Mouse (Mus musculus) neural tube, embryonic 15.5 days (tissue): ENCODE measurements around the gene Tubgcp3. TPM values are rescaled to one million over a fixed set of nuclear protein-coding genes. Genes with fewer than 3 reads are reported as not detected.
"Not testable (repeated sequence)": the region's sequence is repeated elsewhere in the genome, so short reads cannot be mapped to it uniquely, and the experiment has no call there.

ENCODE experiments used
- ATAC-seq: fragments of 200-750 bp; cut with Nextera tagmentation; 2 replicates; pipeline ENCODE4 v1.8.0; 2017; ENCODE audit warnings: mild to moderate bottlenecking, moderate TSS enrichment, moderate library complexity; ENCODE audit not compliant: low FRiP score
- H3K27ac ChIP-seq: fragments of 300-500 bp; sonication (generic); replicated peaks from 2 replicates; pipeline ENCODE4 v1.5.1; 2015; ENCODE audit warnings: mild to moderate bottlenecking, inconsistent platforms
- H3K27me3 ChIP-seq: fragments of 300-500 bp; sonication (generic); replicated peaks from 2 replicates; pipeline ENCODE4 v1.6.1; 2015; ENCODE audit warnings: inconsistent platforms
- H3K36me3 ChIP-seq: fragments of 300-500 bp; sonication (generic); 2 replicates; pipeline ENCODE4 v1.6.1; 2015; ENCODE audit warnings: inconsistent platforms
- H3K4me1 ChIP-seq: fragments of 300-500 bp; sonication (generic); 2 replicates; pipeline ENCODE4 v1.6.1; 2015; ENCODE audit warnings: inconsistent platforms
- H3K4me2 ChIP-seq: fragments of 300-500 bp; sonication (generic); 2 replicates; pipeline ENCODE4 v1.6.1; 2015; ENCODE audit warnings: inconsistent platforms, mild to moderate bottlenecking, moderate library complexity
- H3K4me3 ChIP-seq: fragments of 300-500 bp; sonication (generic); replicated peaks from 2 replicates; pipeline ENCODE4 v1.5.1; 2015; ENCODE audit warnings: mild to moderate bottlenecking, inconsistent platforms
- H3K9ac ChIP-seq: fragments of 300-500 bp; sonication (generic); replicated peaks from 2 replicates; pipeline ENCODE4 v1.6.1; 2015; ENCODE audit warnings: mild to moderate bottlenecking, inconsistent platforms
- H3K9me3 ChIP-seq: fragments of 300-500 bp; sonication (generic); replicated peaks from 2 replicates; pipeline ENCODE4 v1.6.1; 2016; ENCODE audit warnings: inconsistent platforms
- WGBS: fragments of 180-500 bp; shearing (Covaris S2); methylation state at CpG from one replicate; pipeline ENCODE4 v1.1.7; 2015; ENCODE audit warnings: mixed read lengths; 5-methylcytosine and 5-hydroxymethylcytosine counted together
- polyA plus RNA-seq: library from polyadenylated mRNA; unstranded; fragments of >200 nt; fragmentation: Nextera tagmentation; extraction: Ambion mirVana; gene quantifications from 2 replicates; pipeline ENCODE4 v1.2.1, GENCODE M21; 2015

Gene Tubgcp3
- polyA plus RNA-seq, 1 experiment from 2014 or later = 34.7 TPM

GRCm38 (mm10) chr8:12668832-12669231 lies 3.2 kb downstream of the Tubgcp3 start:
- H3K4me3 ChIP-seq = no peak overlapping the region
- no peak overlapping the region for H3K4me2 ChIP-seq
- H3K27me3 ChIP-seq = no peaks in the 10 kb centered on the region
- no peak overlapping the region for H3K27ac ChIP-seq
- H3K9ac ChIP-seq = no peak overlapping the region
- no peak for ATAC-seq
- H3K4me1 ChIP-seq = peaks cover 22% of the 10 kb centered on the region
- no peaks in the 10 kb centered on the region for H3K9me3 ChIP-seq
- no peaks in the 10 kb centered on the region for H3K36me3 ChIP-seq
- 86% methylated on average over 6 of the region's 6 CpGs for WGBS

- WGBS = 88% methylated on average over 3 of the region's 3 CpGs
- H3K36me3 ChIP-seq, H3K9me3 ChIP-seq, H3K27me3 ChIP-seq, H3K27ac ChIP-seq, ATAC-seq, H3K4me3 ChIP-seq, H3K9ac ChIP-seq, H3K4me2 ChIP-seq: not testable (repeated sequence)
- H3K4me1 ChIP-seq = peaks cover 12% of the 10 kb centered on the region
Measured at GRCm38 (mm10) chr8:12666530-12666929, 5.5 kb downstream of the Tubgcp3 start.

- Histone ChIP-seq H3K36me3 (peaks cover 24% of the 10 kb centered on the region), H3K9ac (no peak overlapping the region), H3K4me3 (no peak overlapping the region), H3K27me3 (no peaks in the 10 kb centered on the region), H3K9me3 (no peaks in the 10 kb centered on the region), H3K4me2 (no peak overlapping the region), H3K27ac (no peak overlapping the region), H3K4me1 (no peaks in the 10 kb centered on the region)
- 86% methylated on average over 5 of the region's 5 CpGs for WGBS
- no peak for ATAC-seq
Measured at GRCm38 (mm10) chr8:12663105-12663456, 9.0 kb downstream of the Tubgcp3 start.

- 92% methylated on average over 4 of the region's 4 CpGs for WGBS
- no peak overlapping the region for H3K27ac ChIP-seq
- H3K27me3 ChIP-seq = no peaks in the 10 kb centered on the region
- H3K4me3 ChIP-seq = no peak overlapping the region
- no peaks in the 10 kb centered on the region for H3K9me3 ChIP-seq
- no peak overlapping the region for H3K9ac ChIP-seq
- peaks cover 25% of the 10 kb centered on the region for H3K36me3 ChIP-seq
- no peak overlapping the region for H3K4me2 ChIP-seq
- no peak for ATAC-seq
- no peaks in the 10 kb centered on the region for H3K4me1 ChIP-seq
Measured at GRCm38 (mm10) chr8:12662375-12663104, 9.5 kb downstream of the Tubgcp3 start.

GRCm38 (mm10) chr8:12657411-12657810 lies 14.6 kb downstream of the Tubgcp3 start:
- H3K9me3 ChIP-seq = no peaks in the 10 kb centered on the region
- 94% methylated on average over 16 of the region's 16 CpGs for WGBS
- H3K4me2 ChIP-seq = no peak overlapping the region
- no peaks in the 10 kb centered on the region for H3K4me1 ChIP-seq
- no peak overlapping the region for H3K9ac ChIP-seq
- no peak for ATAC-seq
- peaks cover 76% of the 10 kb centered on the region for H3K36me3 ChIP-seq
- H3K4me3 ChIP-seq = no peak overlapping the region
- H3K27ac ChIP-seq = no peak overlapping the region
- no peaks in the 10 kb centered on the region for H3K27me3 ChIP-seq

GRCm38 (mm10) chr8:12651246-12651645 lies 20.8 kb downstream of the Tubgcp3 start:
- Histone ChIP-seq H3K4me3 (no peak overlapping the region), H3K27me3 (no peaks in the 10 kb centered on the region), H3K9me3 (no peaks in the 10 kb centered on the region), H3K4me1 (no peaks in the 10 kb centered on the region), H3K9ac (no peak overlapping the region), H3K4me2 (no peak overlapping the region), H3K36me3 (peaks cover 77% of the 10 kb centered on the region), H3K27ac (no peak overlapping the region)
- no peak for ATAC-seq
- 82% methylated on average over 4 of the region's 4 CpGs for WGBS

GRCm38 (mm10) chr8:12650495-12650894 lies 21.6 kb downstream of the Tubgcp3 start:
- peaks cover 71% of the 10 kb centered on the region for H3K36me3 ChIP-seq

GRCm38 (mm10) chr8:12648951-12649350 lies 23.1 kb downstream of the Tubgcp3 start:
- peaks cover 64% of the 10 kb centered on the region for H3K36me3 ChIP-seq
- no peaks in the 10 kb centered on the region for H3K4me1 ChIP-seq
- no peak overlapping the region for H3K4me2 ChIP-seq

More at GRCm38 (mm10) chr8:12650495-12650894, 21.6 kb downstream of the Tubgcp3 start:
- Histone ChIP-seq H3K27ac (no peak overlapping the region), H3K4me3 (no peak overlapping the region), H3K4me2 (no peak overlapping the region), H3K9ac (no peak overlapping the region), H3K27me3 (no peaks in the 10 kb centered on the region), H3K4me1 (no peaks in the 10 kb centered on the region), H3K9me3 (no peaks in the 10 kb centered on the region)
- WGBS = 31% methylated on average over 4 of the region's 4 CpGs
- no peak for ATAC-seq

GRCm38 (mm10) chr8:12646536-12646935 lies 25.5 kb downstream of the Tubgcp3 start:
- H3K4me3 ChIP-seq = no peak overlapping the region
- peaks cover 49% of the 10 kb centered on the region for H3K36me3 ChIP-seq
- H3K9me3 ChIP-seq = no peaks in the 10 kb centered on the region
- no peaks in the 10 kb centered on the region for H3K27me3 ChIP-seq
- ATAC-seq = no peak
- H3K27ac ChIP-seq = no peak overlapping the region
- 49% methylated on average over 4 of the region's 4 CpGs for WGBS
- no peaks in the 10 kb centered on the region for H3K4me1 ChIP-seq
- H3K4me2 ChIP-seq = no peak overlapping the region
- H3K9ac ChIP-seq = no peak overlapping the region

More at GRCm38 (mm10) chr8:12648951-12649350, 23.1 kb downstream of the Tubgcp3 start:
- H3K27me3 ChIP-seq = no peaks in the 10 kb centered on the region
- H3K4me3 ChIP-seq = no peak overlapping the region
- H3K9me3 ChIP-seq = no peaks in the 10 kb centered on the region
- ATAC-seq = no peak
- no peak overlapping the region for H3K27ac ChIP-seq
- H3K9ac ChIP-seq = no peak overlapping the region
- 90% methylated on average over 4 of the region's 4 CpGs for WGBS

GRCm38 (mm10) chr8:12644894-12645293 lies 27.2 kb downstream of the Tubgcp3 start:
- no peak for ATAC-seq
- no peak overlapping the region for H3K27ac ChIP-seq
- no peaks in the 10 kb centered on the region for H3K4me1 ChIP-seq
- H3K4me2 ChIP-seq = no peak overlapping the region
- no peaks in the 10 kb centered on the region for H3K27me3 ChIP-seq
- peaks cover 55% of the 10 kb centered on the region for H3K36me3 ChIP-seq
- WGBS = 57% methylated on average over 7 of the region's 7 CpGs
- no peaks in the 10 kb centered on the region for H3K9me3 ChIP-seq
- no peak overlapping the region for H3K9ac ChIP-seq
- H3K4me3 ChIP-seq = no peak overlapping the region

GRCm38 (mm10) chr8:12644341-12644740 lies 27.7 kb downstream of the Tubgcp3 start:
- H3K36me3 ChIP-seq = peaks cover 55% of the 10 kb centered on the region
- ATAC-seq = no peak

GRCm38 (mm10) chr8:12641527-12641926 lies 30.5 kb downstream of the Tubgcp3 start:
- Histone ChIP-seq H3K9ac (no peak overlapping the region), H3K4me3 (no peak overlapping the region), H3K9me3 (no peaks in the 10 kb centered on the region), H3K27ac (no peak overlapping the region), H3K4me2 (no peak overlapping the region), H3K36me3 (peaks cover 60% of the 10 kb centered on the region), H3K4me1 (no peaks in the 10 kb centered on the region), H3K27me3 (no peaks in the 10 kb centered on the region)
- 88% methylated on average over 6 of the region's 6 CpGs for WGBS
- ATAC-seq = no peak

More at GRCm38 (mm10) chr8:12644341-12644740, 27.7 kb downstream of the Tubgcp3 start:
- Histone ChIP-seq H3K27ac (no peak overlapping the region), H3K4me3 (no peak overlapping the region), H3K9me3 (no peaks in the 10 kb centered on the region), H3K27me3 (no peaks in the 10 kb centered on the region), H3K4me2 (no peak overlapping the region), H3K9ac (no peak overlapping the region), H3K4me1 (no peaks in the 10 kb centered on the region)
- 86% methylated on average over 8 of the region's 8 CpGs for WGBS
